Mouse (Mus musculus): ENCODE results near the gene Frmd8. TPM values are rescaled to one million over a fixed set of nuclear protein-coding genes. Genes with fewer than 3 reads are reported as not detected.

Frmd8 gene
- polyA plus RNA-seq, 1 experiment from 2014 or later = 36.9 TPM

DNA sequence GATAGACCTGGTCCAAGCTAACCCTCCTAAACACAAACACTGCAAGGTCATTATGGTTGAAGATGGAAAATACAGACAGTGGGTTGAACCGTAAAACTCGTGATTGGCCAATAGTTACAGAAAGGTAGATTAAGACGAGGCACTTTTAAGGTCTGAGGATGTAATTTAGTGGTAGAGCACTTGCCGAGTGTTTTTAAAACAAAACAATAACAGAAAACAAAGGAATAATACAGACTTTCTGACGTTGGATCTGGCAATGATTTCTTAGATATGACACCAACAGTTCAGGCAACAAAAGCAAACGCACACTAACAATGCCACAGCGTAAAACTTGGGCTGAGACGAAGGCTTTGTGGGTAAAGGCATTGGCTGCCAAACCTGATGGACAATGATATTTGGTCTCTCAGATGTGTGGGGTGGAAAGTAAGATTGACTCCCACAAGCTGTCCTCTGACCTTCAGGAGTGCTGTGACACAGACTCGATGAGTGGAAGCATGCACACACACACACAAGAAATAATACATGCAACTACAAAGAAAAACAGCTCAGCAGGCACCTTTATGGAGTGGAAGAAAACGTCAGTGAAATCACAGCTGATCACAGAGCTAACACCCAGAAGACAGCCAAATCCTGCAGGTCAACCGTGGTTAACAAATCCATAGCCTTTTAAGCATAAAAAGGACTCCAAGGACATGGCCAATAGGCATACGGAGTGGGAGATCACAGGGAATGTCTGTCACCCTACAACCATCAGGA lies 36.8 kb downstream of the Frmd8 start:
- Histone ChIP-seq H3K4me1 (peaks cover 42% of the 10 kb centered on the region), H3K4me3 (no peak overlapping the region), H3K27ac (no peak overlapping the region), H3K27me3 (ENCODE audit: poor library complexity, severe bottlenecking) (no peaks in the 10 kb centered on the region), H3K36me3 (replicated peaks) (no peaks in the 10 kb centered on the region), H3K9me3 (no peaks in the 10 kb centered on the region)
- no peak for DNase-seq (ENCODE audit: extremely low spot score, low spot score)
- 85% methylated on average over 12 of the region's 12 CpGs for WGBS

- no peaks in the 10 kb centered on the region for H3K27me3 ChIP-seq (ENCODE audit: poor library complexity, severe bottlenecking)
- H3K36me3 ChIP-seq (replicated peaks) = no peaks in the 10 kb centered on the region
- 93% methylated on average over 8 of the region's 8 CpGs for WGBS
- no peak for DNase-seq (ENCODE audit: extremely low spot score, low spot score)
- no peaks in the 10 kb centered on the region for H3K9me3 ChIP-seq
- H3K4me3 ChIP-seq = no peak overlapping the region
- H3K4me1 ChIP-seq = peaks cover 35% of the 10 kb centered on the region
- H3K27ac ChIP-seq = no peak overlapping the region
Measured at GRCm38 (mm10) chr19:5837606-5838005, 37.5 kb downstream of the Frmd8 start.

DNA sequence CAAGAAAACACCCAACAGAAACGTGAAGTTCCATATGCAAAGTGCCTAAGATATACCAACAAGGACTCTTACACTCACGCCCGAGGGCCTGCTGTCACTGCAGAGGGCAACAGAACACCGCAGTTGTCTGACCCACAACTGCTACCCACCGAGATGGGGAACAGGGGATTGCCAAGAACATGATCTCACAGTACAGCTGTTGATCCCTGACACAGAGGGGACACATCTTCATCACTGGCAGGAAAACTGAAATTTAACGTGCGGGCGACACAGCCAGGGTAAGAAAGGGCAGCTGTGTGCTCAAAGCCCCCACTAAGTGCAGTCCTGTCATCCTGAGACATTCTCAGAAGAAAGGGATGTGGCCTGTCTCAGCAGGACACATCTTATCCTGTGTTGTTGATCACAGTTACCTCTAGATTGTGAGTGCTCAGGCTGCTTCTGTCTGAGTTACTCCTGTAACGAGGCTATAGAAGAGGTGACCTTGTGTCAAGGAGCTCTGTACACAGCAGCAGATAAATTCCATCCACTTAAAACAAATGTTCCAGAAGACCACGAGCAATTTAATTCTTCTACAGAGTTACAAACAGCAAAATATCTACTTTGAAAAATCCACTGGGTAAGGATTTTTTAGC lies 38.0 kb downstream of the Frmd8 start:
- no peak overlapping the region for H3K27ac ChIP-seq
- no peaks in the 10 kb centered on the region for H3K27me3 ChIP-seq (ENCODE audit: poor library complexity, severe bottlenecking)
- H3K9me3 ChIP-seq = no peaks in the 10 kb centered on the region
- no peak for DNase-seq (ENCODE audit: extremely low spot score, low spot score)
- WGBS = 77% methylated on average over 10 of the region's 10 CpGs
- H3K4me1 ChIP-seq = peaks cover 30% of the 10 kb centered on the region
- no peaks in the 10 kb centered on the region for H3K36me3 ChIP-seq (replicated peaks)
- no peak overlapping the region for H3K4me3 ChIP-seq

DNA sequence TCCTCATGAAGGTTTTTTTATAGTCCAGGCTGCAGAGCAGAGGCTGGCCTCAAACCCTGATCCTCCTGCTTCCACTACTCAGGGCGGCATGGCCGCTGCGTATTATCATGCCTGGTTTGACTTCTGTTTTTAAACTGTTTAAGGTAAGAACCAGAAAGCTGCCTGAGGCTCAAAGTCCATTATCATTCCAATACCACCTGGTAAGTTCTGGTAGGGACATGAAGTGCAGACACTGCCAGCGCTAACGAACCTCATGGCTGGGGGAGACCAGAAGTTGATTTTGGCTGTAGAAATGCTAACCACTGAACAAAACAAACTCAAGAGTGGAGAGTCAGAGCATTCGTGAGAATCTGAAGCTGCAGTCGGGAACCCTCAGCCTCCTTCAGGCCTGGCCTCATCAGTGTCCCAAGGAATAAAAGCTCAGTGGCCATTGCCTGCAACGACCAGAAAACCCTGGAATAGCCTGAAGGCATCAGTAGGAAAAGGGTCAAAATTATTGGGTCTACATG lies 39.1 kb downstream of the Frmd8 start:
- Histone ChIP-seq H3K27me3 (ENCODE audit: poor library complexity, severe bottlenecking) (no peaks in the 10 kb centered on the region), H3K4me3 (no peak overlapping the region), H3K4me1 (peaks cover 19% of the 10 kb centered on the region), H3K27ac (no peak overlapping the region), H3K36me3 (replicated peaks) (no peaks in the 10 kb centered on the region), H3K9me3 (no peaks in the 10 kb centered on the region)
- 75% methylated on average over 8 of the region's 8 CpGs for WGBS
- no peak for DNase-seq (ENCODE audit: extremely low spot score, low spot score)

DNA sequence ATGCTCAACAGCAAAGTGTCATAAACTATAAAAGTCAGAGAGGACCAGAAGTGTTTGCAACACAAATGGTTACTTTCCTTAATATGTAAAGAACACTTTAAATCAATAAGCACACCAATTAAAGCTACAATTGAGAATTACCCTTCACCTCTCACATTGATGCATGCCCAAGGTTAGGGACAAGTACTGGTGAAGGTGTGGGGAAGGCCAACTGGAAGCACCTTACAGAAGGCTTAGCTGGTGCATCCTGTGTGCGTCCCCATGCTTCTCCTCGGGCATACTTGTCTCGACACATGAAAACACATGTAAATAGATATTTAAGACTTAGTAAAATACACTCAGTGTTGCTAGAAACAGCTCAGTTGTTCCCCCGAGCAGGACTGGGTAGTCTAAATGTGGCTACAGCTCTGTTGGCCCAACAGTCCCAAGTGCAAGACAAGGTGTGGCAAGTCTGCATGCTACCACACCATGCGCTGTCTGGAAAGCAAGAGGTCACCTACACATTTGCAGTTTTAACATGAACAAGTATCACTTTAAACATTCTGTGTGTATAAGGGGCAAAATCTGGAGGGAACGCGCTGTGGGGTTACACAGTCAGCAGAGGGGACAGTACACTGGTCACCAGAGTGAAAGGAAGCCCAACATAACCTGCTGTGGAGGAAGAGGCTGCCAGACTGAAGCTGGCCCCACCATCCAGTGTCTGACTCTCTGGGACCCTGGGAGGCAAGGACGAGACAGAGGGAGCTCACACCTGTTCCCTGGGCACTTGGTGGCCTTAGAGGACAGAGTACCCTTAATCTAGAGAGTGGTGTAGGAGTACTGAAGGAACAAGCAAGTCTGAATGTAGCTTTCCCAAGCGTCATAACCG lies 39.8 kb downstream of the Frmd8 start:
- Histone ChIP-seq H3K4me3 (no peak overlapping the region), H3K4me1 (peaks cover 12% of the 10 kb centered on the region), H3K27ac (no peak overlapping the region), H3K27me3 (ENCODE audit: poor library complexity, severe bottlenecking) (no peaks in the 10 kb centered on the region), H3K36me3 (replicated peaks) (no peaks in the 10 kb centered on the region), H3K9me3 (no peaks in the 10 kb centered on the region)
- DNase-seq (ENCODE audit: extremely low spot score, low spot score) = no peak
- WGBS = 91% methylated on average over 10 of the region's 10 CpGs

- WGBS = 93% methylated on average over 12 of the region's 12 CpGs
- H3K27ac ChIP-seq = no peak overlapping the region
- DNase-seq (ENCODE audit: extremely low spot score, low spot score) = no peak
- no peak overlapping the region for H3K4me3 ChIP-seq
- H3K4me1 ChIP-seq = peaks cover 20% of the 10 kb centered on the region
- H3K27me3 ChIP-seq (ENCODE audit: poor library complexity, severe bottlenecking) = no peaks in the 10 kb centered on the region
- no peaks in the 10 kb centered on the region for H3K36me3 ChIP-seq (replicated peaks)
- H3K9me3 ChIP-seq = no peaks in the 10 kb centered on the region
Measured at GRCm38 (mm10) chr19:5834260-5834925, 40.7 kb downstream of the Frmd8 start.

GRCm38 (mm10) chr19:5833287-5834100 lies 41.6 kb downstream of the Frmd8 start:
- H3K4me1 ChIP-seq = peaks cover 20% of the 10 kb centered on the region
- WGBS = 92% methylated on average over 10 of the region's 10 CpGs
- no peak for DNase-seq (ENCODE audit: extremely low spot score, low spot score)
- H3K9me3 ChIP-seq = no peaks in the 10 kb centered on the region
- no peaks in the 10 kb centered on the region for H3K27me3 ChIP-seq (ENCODE audit: poor library complexity, severe bottlenecking)
- H3K36me3 ChIP-seq (replicated peaks) = no peaks in the 10 kb centered on the region
- no peak overlapping the region for H3K27ac ChIP-seq
- H3K4me3 ChIP-seq = no peak overlapping the region

- Histone ChIP-seq H3K27ac (no peak overlapping the region), H3K4me1 (peaks cover 16% of the 10 kb centered on the region), H3K36me3 (replicated peaks) (no peaks in the 10 kb centered on the region), H3K4me3 (no peak overlapping the region), H3K27me3 (ENCODE audit: poor library complexity, severe bottlenecking) (no peaks in the 10 kb centered on the region), H3K9me3 (no peaks in the 10 kb centered on the region)
- no peak for DNase-seq (ENCODE audit: extremely low spot score, low spot score)
- 89% methylated on average over 6 of the region's 6 CpGs for WGBS
Measured at GRCm38 (mm10) chr19:5832326-5832725, 42.7 kb downstream of the Frmd8 start.

GRCm38 (mm10) chr19:5831958-5832320 lies 43.1 kb downstream of the Frmd8 start:
- no peaks in the 10 kb centered on the region for H3K36me3 ChIP-seq (replicated peaks)
- peaks cover 16% of the 10 kb centered on the region for H3K4me1 ChIP-seq
- H3K4me3 ChIP-seq = no peak overlapping the region
- H3K27me3 ChIP-seq (ENCODE audit: poor library complexity, severe bottlenecking) = no peaks in the 10 kb centered on the region
- no peak overlapping the region for H3K27ac ChIP-seq
- no peaks in the 10 kb centered on the region for H3K9me3 ChIP-seq
- WGBS = 94% methylated on average over 4 of the region's 4 CpGs
- no peak for DNase-seq (ENCODE audit: extremely low spot score, low spot score)

DNA sequence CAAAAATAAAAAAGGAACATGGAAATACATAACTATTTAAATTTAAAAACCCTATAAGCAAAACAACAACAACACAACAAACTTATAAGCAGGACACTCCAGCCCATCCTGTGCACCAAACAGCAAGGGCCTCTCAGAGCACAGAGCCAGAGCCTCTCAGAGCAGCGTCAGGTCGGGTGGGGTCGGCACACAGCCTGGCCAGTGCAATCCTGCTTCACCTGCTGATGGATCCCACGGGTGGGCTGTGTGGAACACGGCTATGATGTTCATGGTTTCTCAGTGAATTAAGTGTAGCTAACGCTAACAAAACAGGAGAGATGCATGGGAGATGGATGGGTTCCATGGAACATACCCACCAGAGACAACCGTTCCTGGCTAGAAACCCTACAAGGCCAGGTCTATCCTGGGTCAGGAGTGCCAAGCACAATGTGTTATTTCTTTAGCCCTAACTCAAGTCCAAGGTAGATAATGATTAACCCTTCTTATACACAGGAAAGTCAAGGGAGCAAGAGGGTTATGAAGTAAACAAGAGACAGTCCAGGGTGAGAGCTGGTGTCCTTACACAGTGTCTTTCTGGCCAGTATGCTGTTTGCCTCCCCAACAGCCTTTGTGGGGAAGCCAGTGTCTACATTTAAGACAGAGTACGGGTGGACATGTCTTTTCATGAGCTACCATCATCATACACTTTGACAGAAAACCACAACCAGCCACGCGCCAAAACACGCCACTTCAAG lies 43.7 kb downstream of the Frmd8 start:
- no peaks in the 10 kb centered on the region for H3K9me3 ChIP-seq
- 92% methylated on average over 11 of the region's 11 CpGs for WGBS
- H3K36me3 ChIP-seq (replicated peaks) = no peaks in the 10 kb centered on the region
- peaks cover 15% of the 10 kb centered on the region; the same call in 1 of the 2 replicates for H3K4me1 ChIP-seq
- H3K27me3 ChIP-seq (ENCODE audit: poor library complexity, severe bottlenecking) = no peaks in the 10 kb centered on the region
- DNase-seq (ENCODE audit: extremely low spot score, low spot score) = no peak
- no peak overlapping the region for H3K4me3 ChIP-seq
- no peak overlapping the region for H3K27ac ChIP-seq

DNA sequence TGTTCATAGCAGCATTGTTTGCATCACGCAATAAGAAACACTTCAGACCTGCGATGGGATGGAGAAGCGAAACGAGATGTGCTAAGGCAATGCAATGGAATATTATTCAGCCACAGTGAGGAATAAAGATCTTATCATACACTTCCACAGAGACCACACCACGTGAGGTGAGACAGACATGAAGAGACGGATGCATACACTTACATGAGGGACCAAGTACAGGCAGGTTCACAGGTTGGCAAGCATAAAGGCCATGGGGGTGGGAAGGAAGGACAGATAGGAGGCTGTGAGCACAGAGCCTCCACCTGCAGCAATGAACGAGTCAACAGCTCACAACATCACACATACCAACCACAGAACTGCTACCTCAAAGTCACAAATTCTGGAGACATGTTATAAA lies 44.3 kb downstream of the Frmd8 start:
- Histone ChIP-seq H3K27ac (no peak overlapping the region), H3K36me3 (replicated peaks) (no peaks in the 10 kb centered on the region), H3K4me1 (peaks cover 15% of the 10 kb centered on the region; the same call in 1 of the 2 replicates), H3K4me3 (no peak overlapping the region), H3K9me3 (no peaks in the 10 kb centered on the region), H3K27me3 (ENCODE audit: poor library complexity, severe bottlenecking) (no peaks in the 10 kb centered on the region)
- no peak for DNase-seq (ENCODE audit: extremely low spot score, low spot score)
- 93% methylated on average over 7 of the region's 7 CpGs for WGBS
